Mouse (Mus musculus) heart, adult 18-20 months (tissue): ENCODE data around the gene Serpina6. TPM values are rescaled to one million over a fixed set of nuclear protein-coding genes. Genes with fewer than 3 reads are reported as not detected.
"Not testable (repeated sequence)": the region's sequence is repeated elsewhere in the genome, so short reads cannot be mapped to it uniquely, and the experiment has no call there.

Source experiments
- DNase-seq, 2 experiments: peaks; one replicate each; pipeline ENCODE4 v3.0.0; 2021 to 2022; ENCODE audit warnings: mixed read lengths in 1 of 2
- long read RNA-seq, 2 experiments: library from polyadenylated mRNA; stranded (forward); transcript quantifications; one replicate each; pipeline ENCODE4 v2.0.0; 2021
- total RNA-seq, 2 experiments: library from RNA; stranded (reverse); gene quantifications; 2 replicates each; pipeline ENCODE4 v1.2.3; 2021

Gene Serpina6
- total RNA-seq, result not detected
- long read RNA-seq, experiment 1, result 0 reads
- long read RNA-seq, experiment 2, result 0 reads

- DNase-seq, result peak; percentile 9 to 13
These were observed at the start of gene Serpina6 for GRCm38 (mm10) chr12:103656848-103657626. Gene Serpina6, minus strand, starts transcription at chr12:103657212.

GRCm38 (mm10) chr12:103706113-103706512 is 49.1 kb upstream of the Serpina6 start:
- DNase-seq, result no peak

GRCm38 (mm10) chr12:103705547-103705946 is 48.5 kb upstream of the Serpina6 start:
- DNase-seq, result no peak

GRCm38 (mm10) chr12:103700144-103700750 is 43.2 kb upstream of the Serpina6 start:
- DNase-seq, result no peak

GRCm38 (mm10) chr12:103695429-103695828 is 38.4 kb upstream of the Serpina6 start, which contains the start of gene Serpina1f:
Gene Serpina1f, minus strand, starts transcription at chr12:103695529.
- no peak for DNase-seq

- no peak for DNase-seq
These were observed 31.3 kb upstream of the Serpina6 start for GRCm38 (mm10) chr12:103688221-103688814.

GRCm38 (mm10) chr12:103687021-103687420 is 30.0 kb upstream of the Serpina6 start:
- DNase-seq, result no peak

GRCm38 (mm10) chr12:103686050-103686449 is 29.0 kb upstream of the Serpina6 start:
- DNase-seq, result no peak

GRCm38 (mm10) chr12:103685386-103685785 is 28.4 kb upstream of the Serpina6 start:
- no peak for DNase-seq

- no peak for DNase-seq
These were observed 26.8 kb upstream of the Serpina6 start for GRCm38 (mm10) chr12:103683775-103684174.

- no peak for DNase-seq
These were observed 24.7 kb upstream of the Serpina6 start for GRCm38 (mm10) chr12:103681739-103682138.

GRCm38 (mm10) chr12:103681169-103681568 is 24.2 kb upstream of the Serpina6 start:
- DNase-seq, result no peak

GRCm38 (mm10) chr12:103679853-103680252 is 22.8 kb upstream of the Serpina6 start:
- DNase-seq, result not testable (repeated sequence)

GRCm38 (mm10) chr12:103676039-103676438 is 19.0 kb upstream of the Serpina6 start, which contains the start of gene Serpina16:
Gene Serpina16, minus strand, starts transcription at chr12:103676139.
- DNase-seq, result no peak

- peak; percentile 70 to 81 for DNase-seq
These were observed 16.2 kb upstream of the Serpina6 start for GRCm38 (mm10) chr12:103673179-103673578.

- DNase-seq, result no peak
These were observed 14.5 kb upstream of the Serpina6 start for GRCm38 (mm10) chr12:103671483-103671882.

- no peak for DNase-seq
These were observed 14.0 kb upstream of the Serpina6 start for GRCm38 (mm10) chr12:103670964-103671363.

GRCm38 (mm10) chr12:103670344-103670743 is 13.3 kb upstream of the Serpina6 start:
- peak; percentile 9 to 25 for DNase-seq

- DNase-seq, result no peak
These were observed 8.3 kb upstream of the Serpina6 start for GRCm38 (mm10) chr12:103665286-103665685.

- DNase-seq, result not testable (repeated sequence)
These were observed 5.0 kb upstream of the Serpina6 start for GRCm38 (mm10) chr12:103662053-103662452.

- DNase-seq, result no peak
These were observed 3.1 kb upstream of the Serpina6 start for GRCm38 (mm10) chr12:103660076-103660475.

- DNase-seq, result no peak
These were observed 2.2 kb upstream of the Serpina6 start for GRCm38 (mm10) chr12:103659171-103659570.

GRCm38 (mm10) chr12:103657991-103658390 is 979 bp upstream of the Serpina6 start:
- DNase-seq, result no peak
